In the genomic region with DNA sequence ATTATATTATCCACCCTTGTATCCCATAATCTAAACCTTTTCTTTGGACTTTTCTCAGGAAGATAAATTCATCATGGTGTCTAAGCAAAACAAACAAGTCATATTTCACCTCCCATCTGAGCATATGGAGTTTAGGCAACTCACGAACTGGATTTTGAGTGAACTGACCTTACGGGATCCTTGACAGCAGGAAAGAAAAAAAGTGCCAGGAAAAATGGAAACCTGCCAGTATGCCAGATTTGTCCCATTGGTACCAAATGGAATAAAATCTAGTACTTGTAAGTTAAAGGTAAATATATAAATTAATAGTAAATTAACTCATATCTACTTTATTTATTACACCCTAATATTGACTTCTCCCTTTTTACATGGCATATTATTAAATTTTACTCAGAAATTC, we compare ENCODE assay signal across 10 mouse cellular contexts.
"Had no signal": no experiment of that assay in that cellular context is flagged by ENCODE, and none has a peak within 500 bp of the region (broad histone marks: within the 10 kb centered on the region; RNA-seq: fewer than 3 reads in every experiment).

No protein-coding gene starts in this region.

- DNase-seq: kidney, postnatal 14 days; lung, embryonic 14.5 days; lung, postnatal 10 days; right cerebral cortex, postnatal 25 days; thymus, postnatal 36 days had no signal

- H3K27ac ChIP-seq: limb, embryonic 15.5 days; liver, embryonic 12.5 days; macrophage; midbrain, embryonic 15.5 days had no signal

- H3K4me3 ChIP-seq: limb, embryonic 15.5 days; liver, embryonic 12.5 days; megakaryocyte, embryonic 14.5 days; midbrain, embryonic 15.5 days had no signal

- H3K27me3 ChIP-seq: limb, embryonic 15.5 days; liver, embryonic 12.5 days; megakaryocyte, embryonic 14.5 days; midbrain, embryonic 15.5 days had no signal

- H3K4me1 ChIP-seq: limb, embryonic 15.5 days; liver, embryonic 12.5 days; megakaryocyte, embryonic 14.5 days; midbrain, embryonic 15.5 days had no signal
